Mouse (Mus musculus) adrenal gland, adult 10 weeks (tissue): ENCODE results near the gene Olfr411. TPM values are rescaled to one million over a fixed set of nuclear protein-coding genes. Genes with fewer than 3 reads are reported as not detected.

Experiments
- polyA plus RNA-seq: library from polyadenylated mRNA; stranded (reverse); fragments of 350-450 nt; fragmentation: Illumina TruSeq; extraction: RNeasy Lipid Tissue Mini Kit (QIAGEN cat#74804); gene quantifications from one replicate; pipeline ENCODE4 v1.2.3, GENCODE M21; 2014; ENCODE audit warnings: low read depth, low replicate concordance

Olfr411 gene
- polyA plus RNA-seq, result not detected

DNA sequence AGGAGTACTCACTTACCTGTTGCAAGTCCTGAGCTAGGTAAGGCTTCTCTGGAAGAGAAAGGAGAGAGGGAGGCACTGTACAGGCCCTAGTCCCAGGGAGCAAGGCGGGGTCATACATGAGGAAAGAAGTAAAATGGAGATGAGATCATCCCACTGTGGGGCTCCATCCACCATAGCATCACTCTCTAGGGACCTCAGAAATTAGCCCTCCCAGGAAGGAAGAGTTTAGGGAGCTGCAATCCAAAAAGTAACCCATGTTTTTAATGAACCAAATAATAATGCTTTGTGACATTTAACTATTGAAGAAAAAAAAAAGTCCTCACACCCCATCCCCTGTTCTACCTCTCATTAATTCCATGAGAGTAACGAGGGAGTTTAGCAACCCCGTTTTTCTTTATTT, at the start of gene Olfr411:
Gene Olfr411 (minus strand): TSS at position 101 of the 400 bp plus-strand sequence.

GRCm38 (mm10) chr11:74361769-74362168, 9.3 kb upstream of the Olfr411 start, which contains the start of gene Olfr412:
Gene Olfr412, plus strand, starts transcription at chr11:74362069.

GRCm38 (mm10) chr11:74337931-74338330, 14.5 kb downstream of the Olfr411 start, which contains the start of gene Olfr410:
Gene Olfr410, minus strand, starts transcription at chr11:74338031.

Other genes starting within 250 kb of the Olfr411 start
- gene Olfr401, start 238.9 kb downstream of the Olfr411 start, polyA plus RNA-seq, result not detected
- not detected for gene Olfr402, start 199.1 kb downstream of the Olfr411 start, polyA plus RNA-seq
- gene Olfr403, start 166.4 kb downstream of the Olfr411 start, polyA plus RNA-seq, result not detected
- gene Olfr43, start 141.3 kb downstream of the Olfr411 start, polyA plus RNA-seq, result not detected
- gene Olfr406, start 92.8 kb downstream of the Olfr411 start, polyA plus RNA-seq, result not detected
- not detected for gene Olfr59, start 68.9 kb downstream of the Olfr411 start, polyA plus RNA-seq
- not detected for gene Olfr410, start 14.6 kb downstream of the Olfr411 start, polyA plus RNA-seq
- gene Olfr412, start 9.4 kb upstream of the Olfr411 start, polyA plus RNA-seq, result not detected